Mouse (Mus musculus): Measurements from ENCODE around the gene Klhl40. TPM values are rescaled to one million over a fixed set of nuclear protein-coding genes. Genes with fewer than 3 reads are reported as not detected.

The Klhl40 gene
- total and polyA plus RNA-seq, 3 experiments, result not detected

DNA sequence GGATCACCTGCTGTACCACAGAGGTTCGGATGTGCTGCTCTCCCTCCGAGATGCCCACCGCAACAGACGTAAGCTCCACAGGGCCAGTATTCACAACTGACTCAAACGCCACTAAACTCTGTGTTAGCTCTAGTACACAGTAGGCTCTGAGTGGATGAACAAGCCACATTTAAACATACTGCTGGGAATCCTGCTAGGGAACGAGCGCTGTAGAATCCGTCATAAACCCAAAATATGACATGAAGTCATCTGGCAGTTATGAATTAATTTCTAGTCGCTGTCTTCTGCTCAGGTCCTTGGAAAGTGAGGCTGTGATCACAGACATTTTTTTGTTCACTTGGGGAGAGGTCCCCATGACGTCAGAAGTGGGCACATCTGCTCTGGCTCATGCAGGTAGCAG is 1.5 kb upstream of the Klhl40 start:
- H3K4me1 ChIP-seq (ENCODE audit: insufficient read depth, low read depth, low read length), result no peaks in the 10 kb centered on the region
- no peak overlapping the region for H3K4me3 ChIP-seq (ENCODE audit: low read depth, low read length)
- DNase-seq (ENCODE audit: low spot score) (no peak), ATAC-seq (ENCODE audit: extremely low read depth, insufficient number of reproducible peaks, low FRiP score, poor library complexity, severe bottlenecking) (no peak)
- 0 out of 2 replicates have a peak, but pooled peaks cover 5% of the 10 kb centered on the region for H3K9me3 ChIP-seq (replicated peaks)
- TF ChIP-seq GATA1 (IDR thresholded peaks at IDR 0.05; ENCODE audit: borderline replicate concordance, low read length), result no peak
- H3K36me3 ChIP-seq (replicated peaks), result no peaks in the 10 kb centered on the region
- peaks cover 4% of the 10 kb centered on the region; the same call in 1 of the 2 replicates for H3K27me3 ChIP-seq (ENCODE audit: insufficient read depth, low read length)

- Histone ChIP-seq H3K4me3 (ENCODE audit: low read depth, low read length) (no peak overlapping the region), H3K36me3 (replicated peaks) (no peaks in the 10 kb centered on the region), H3K27me3 (ENCODE audit: insufficient read depth, low read length) (peaks cover 4% of the 10 kb centered on the region; the same call in 1 of the 2 replicates), H3K4me1 (ENCODE audit: insufficient read depth, low read depth, low read length) (no peaks in the 10 kb centered on the region), H3K9me3 (replicated peaks) (0 out of 2 replicates have a peak, but pooled peaks cover 5% of the 10 kb centered on the region)
- ATAC-seq (ENCODE audit: extremely low read depth, insufficient number of reproducible peaks, low FRiP score, poor library complexity, severe bottlenecking), result no peak
- TF ChIP-seq TAL1 (conservative IDR thresholded peaks at IDR 0.05; ENCODE audit: low read depth, low read length), result no peak
- no peak for TF ChIP-seq GATA2 (IDR thresholded peaks at IDR 0.05; ENCODE audit: borderline replicate concordance, low read depth, low read length)
- no peak for TF ChIP-seq CTCF (IDR thresholded peaks at IDR 0.05; ENCODE audit: low read depth, low read length)
- no peak for TF ChIP-seq GATA1 (IDR thresholded peaks at IDR 0.05; ENCODE audit: borderline replicate concordance, low read length)
- DNase-seq (ENCODE audit: low spot score), result no peak
These were observed 896 bp upstream of the Klhl40 start for GRCm38 (mm10) chr9:121776511-121776910.

DNA sequence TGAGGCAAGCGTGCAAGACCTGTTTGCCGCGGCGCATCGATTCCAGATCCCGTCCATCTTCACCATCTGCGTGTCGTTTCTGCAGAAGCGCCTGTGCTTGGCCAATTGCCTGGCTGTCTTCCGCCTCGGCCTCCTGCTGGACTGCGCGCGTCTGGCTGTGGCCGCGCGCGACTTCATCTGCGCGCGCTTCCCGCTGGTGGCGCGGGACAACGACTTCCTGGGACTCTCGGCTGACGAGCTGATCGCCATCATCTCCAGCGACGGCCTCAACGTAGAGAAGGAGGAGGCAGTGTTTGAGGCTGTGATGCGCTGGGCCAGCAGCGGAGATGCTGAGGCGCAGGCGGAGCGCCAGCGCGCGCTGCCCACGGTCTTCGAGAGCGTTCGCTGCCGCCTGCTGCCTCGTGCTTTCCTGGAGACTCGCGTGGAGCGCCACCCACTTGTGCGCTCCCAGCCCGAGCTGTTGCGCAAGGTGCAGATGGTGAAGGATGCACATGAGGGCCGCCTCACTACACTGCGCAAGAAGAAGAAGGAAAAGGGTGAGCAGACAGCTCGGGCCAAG is 738 bp downstream of the Klhl40 start:
- peaks cover 4% of the 10 kb centered on the region; the same call in 1 of the 2 replicates for H3K27me3 ChIP-seq (ENCODE audit: insufficient read depth, low read length)
- 0 out of 2 replicates have a peak overlapping the region, but pooled peaks have one; percentile 9 for H3K4me3 ChIP-seq (ENCODE audit: low read depth, low read length)
- no peak for ATAC-seq (ENCODE audit: extremely low read depth, insufficient number of reproducible peaks, low FRiP score, poor library complexity, severe bottlenecking)

DNA sequence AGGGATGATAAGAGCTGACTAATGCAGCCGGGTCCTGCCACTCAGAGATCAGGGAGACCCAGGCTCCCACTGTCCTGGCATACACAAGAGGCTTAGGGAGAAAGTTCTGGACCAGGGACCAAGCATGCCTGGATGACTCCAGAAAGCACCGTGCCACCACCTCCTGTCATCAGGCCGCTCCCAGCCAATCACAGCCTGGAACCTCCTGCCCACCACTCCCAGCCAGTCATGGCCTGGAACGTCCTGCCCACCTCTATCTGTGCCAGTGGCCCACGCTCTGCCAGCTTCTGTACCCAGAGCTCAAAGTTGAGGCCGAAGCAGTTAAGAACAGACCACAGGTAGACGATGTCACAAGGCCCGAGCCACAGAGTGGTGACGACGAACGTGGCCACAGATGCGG is 7.4 kb downstream of the Klhl40 start:
- DNase-seq (ENCODE audit: low spot score) (no peak), ATAC-seq (ENCODE audit: extremely low read depth, insufficient number of reproducible peaks, low FRiP score, poor library complexity, severe bottlenecking) (no peak)
- TF ChIP-seq CTCF (IDR thresholded peaks at IDR 0.05; ENCODE audit: low read depth, low read length) (no peak), GATA1 (IDR thresholded peaks at IDR 0.05; ENCODE audit: borderline replicate concordance, low read length) (no peak), POLR2AphosphoS5 (IDR thresholded peaks at IDR 0.05; ENCODE audit: insufficient replicate concordance, low read depth, low read length) (no peak), GATA2 (IDR thresholded peaks at IDR 0.05; ENCODE audit: borderline replicate concordance, low read depth, low read length) (no peak), TAL1 (conservative IDR thresholded peaks at IDR 0.05; ENCODE audit: low read depth, low read length) (no peak)
- Histone ChIP-seq H3K4me1 (ENCODE audit: insufficient read depth, low read depth, low read length) (no peaks in the 10 kb centered on the region), H3K27me3 (ENCODE audit: insufficient read depth, low read length) (peaks cover 20% of the 10 kb centered on the region), H3K4me3 (ENCODE audit: low read depth, low read length) (no peak overlapping the region), H3K36me3 (replicated peaks) (no peaks in the 10 kb centered on the region), H3K9me3 (replicated peaks) (no peaks in the 10 kb centered on the region)

More for the DNA sequence above, 738 bp downstream of the Klhl40 start:
- Histone ChIP-seq H3K36me3 (replicated peaks) (no peaks in the 10 kb centered on the region), H3K9me3 (replicated peaks) (0 out of 2 replicates have a peak, but pooled peaks cover 5% of the 10 kb centered on the region), H3K4me1 (ENCODE audit: insufficient read depth, low read depth, low read length) (no peaks in the 10 kb centered on the region)
- no peak for TF ChIP-seq CTCF (IDR thresholded peaks at IDR 0.05; ENCODE audit: low read depth, low read length)
- no peak for TF ChIP-seq GATA2 (IDR thresholded peaks at IDR 0.05; ENCODE audit: borderline replicate concordance, low read depth, low read length)
- no peak for TF ChIP-seq GATA1 (IDR thresholded peaks at IDR 0.05; ENCODE audit: borderline replicate concordance, low read length)
- no peak for DNase-seq (ENCODE audit: low spot score)

- TF ChIP-seq CTCF (IDR thresholded peaks at IDR 0.05; ENCODE audit: low read depth, low read length) (no peak), GATA2 (IDR thresholded peaks at IDR 0.05; ENCODE audit: borderline replicate concordance, low read depth, low read length) (no peak), TAL1 (conservative IDR thresholded peaks at IDR 0.05; ENCODE audit: low read depth, low read length) (no peak), GATA1 (IDR thresholded peaks at IDR 0.05; ENCODE audit: borderline replicate concordance, low read length) (no peak), POLR2AphosphoS5 (IDR thresholded peaks at IDR 0.05; ENCODE audit: insufficient replicate concordance, low read depth, low read length) (no peak)
These were observed 7.9 kb downstream of the Klhl40 start for GRCm38 (mm10) chr9:121785261-121785660.

DNA sequence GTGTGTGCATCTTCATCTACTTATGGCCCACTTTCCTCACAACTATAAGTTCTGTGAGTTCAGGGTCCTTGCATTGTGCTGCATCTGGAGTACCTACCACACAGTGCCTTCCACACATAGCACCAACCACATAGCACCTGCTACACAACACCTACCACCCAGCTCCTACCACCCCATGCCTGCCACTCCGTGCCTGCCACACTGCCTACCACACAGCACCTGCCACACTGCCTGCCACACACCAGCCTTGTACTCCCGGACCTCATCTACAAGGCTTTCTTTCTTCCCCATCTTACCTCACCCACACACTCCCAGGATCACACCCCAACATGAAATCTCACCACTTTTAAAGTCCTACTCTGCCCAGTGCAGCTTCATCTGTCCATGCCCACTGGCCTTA is 9.0 kb downstream of the Klhl40 start:
- no peaks in the 10 kb centered on the region for H3K9me3 ChIP-seq (replicated peaks)
- DNase-seq (ENCODE audit: low spot score), result no peak
- H3K4me1 ChIP-seq (ENCODE audit: insufficient read depth, low read depth, low read length), result no peaks in the 10 kb centered on the region
- TF ChIP-seq GATA1 (IDR thresholded peaks at IDR 0.05; ENCODE audit: borderline replicate concordance, low read length) (no peak), POLR2AphosphoS5 (IDR thresholded peaks at IDR 0.05; ENCODE audit: insufficient replicate concordance, low read depth, low read length) (no peak), GATA2 (IDR thresholded peaks at IDR 0.05; ENCODE audit: borderline replicate concordance, low read depth, low read length) (no peak), TAL1 (conservative IDR thresholded peaks at IDR 0.05; ENCODE audit: low read depth, low read length) (no peak), CTCF (IDR thresholded peaks at IDR 0.05; ENCODE audit: low read depth, low read length) (no peak)
- peaks cover 20% of the 10 kb centered on the region for H3K27me3 ChIP-seq (ENCODE audit: insufficient read depth, low read length)
- no peaks in the 10 kb centered on the region for H3K36me3 ChIP-seq (replicated peaks)
- ATAC-seq (ENCODE audit: extremely low read depth, insufficient number of reproducible peaks, low FRiP score, poor library complexity, severe bottlenecking), result no peak
- H3K4me3 ChIP-seq (ENCODE audit: low read depth, low read length), result no peak overlapping the region

More at GRCm38 (mm10) chr9:121785261-121785660, 7.9 kb downstream of the Klhl40 start:
- no peaks in the 10 kb centered on the region for H3K9me3 ChIP-seq (replicated peaks)
- H3K4me3 ChIP-seq (ENCODE audit: low read depth, low read length), result no peak overlapping the region
- H3K36me3 ChIP-seq (replicated peaks), result no peaks in the 10 kb centered on the region
- no peak for DNase-seq (ENCODE audit: low spot score)
- no peaks in the 10 kb centered on the region for H3K4me1 ChIP-seq (ENCODE audit: insufficient read depth, low read depth, low read length)
- ATAC-seq (ENCODE audit: extremely low read depth, insufficient number of reproducible peaks, low FRiP score, poor library complexity, severe bottlenecking), result no peak
- peaks cover 20% of the 10 kb centered on the region for H3K27me3 ChIP-seq (ENCODE audit: insufficient read depth, low read length)

Measured in G1E (cell line).